Mouse (Mus musculus) E14TG2a.4 (cell line): ENCODE measurements around the gene Rem2.

ENCODE experiments used
- H3K27me3 ChIP-seq: 2 replicates; pipeline ENCODE4 v1.6.1; 2014; ENCODE audit warnings: low read length, control low read depth; ENCODE audit not compliant: insufficient read depth
- H3K36me3 ChIP-seq: 2 replicates; pipeline ENCODE4 v1.6.1; 2014; ENCODE audit warnings: low read length, control low read depth; ENCODE audit not compliant: insufficient read depth
- H3K4me1 ChIP-seq: replicated peaks from 2 replicates; pipeline ENCODE4 v1.6.1; 2014; ENCODE audit warnings: low read depth, low read length, control low read depth
- H3K4me3 ChIP-seq: replicated peaks from 2 replicates; pipeline ENCODE4 v1.5.1; 2014; ENCODE audit warnings: mild to moderate bottlenecking, low read length
- H3K9me3 ChIP-seq: 2 replicates; pipeline ENCODE4 v1.6.1; 2014; ENCODE audit warnings: low read length, control low read depth
- CTCF ChIP-seq: conservative IDR thresholded peaks from 2 replicates; pipeline ENCODE4 v1.5.1; 2014; ENCODE audit warnings: low read length
- NANOG ChIP-seq: IDR thresholded peaks from 2 replicates; pipeline ENCODE4 v1.6.1; 2014; ENCODE audit warnings: borderline replicate concordance, low read length, mixed read lengths
- POU5F1 ChIP-seq: IDR thresholded peaks from 2 replicates; pipeline ENCODE4 v1.6.1; 2014; ENCODE audit warnings: low read length, borderline replicate concordance

Gene Rem2

DNA sequence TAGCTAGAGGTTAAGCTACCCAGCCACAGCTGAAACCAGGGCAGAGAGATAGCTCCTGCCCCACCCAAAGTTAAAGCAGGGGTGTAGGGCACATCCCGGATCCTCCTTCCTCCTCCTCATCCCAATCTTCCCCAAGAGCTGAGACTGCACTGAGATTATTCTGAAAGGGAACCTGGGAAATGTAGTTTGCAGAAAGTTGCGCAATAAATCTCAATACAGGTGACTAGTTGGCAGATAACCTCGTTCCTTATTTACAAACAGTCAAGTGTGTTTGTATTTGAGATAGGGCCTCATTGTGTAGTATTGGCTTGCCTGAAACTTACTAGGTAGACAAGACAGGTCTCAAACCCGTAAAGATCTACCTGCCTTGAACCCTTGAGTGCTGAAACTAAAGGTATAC lies 13.8 kb upstream of the Rem2 start:
- Histone ChIP-seq H3K36me3 (peaks cover 16% of the 10 kb centered on the region), H3K9me3 (no peaks in the 10 kb centered on the region), H3K4me3 (no peak overlapping the region), H3K27me3 (no peaks in the 10 kb centered on the region), H3K4me1 (peaks cover 18% of the 10 kb centered on the region)
- no peak for TF ChIP-seq NANOG

DNA sequence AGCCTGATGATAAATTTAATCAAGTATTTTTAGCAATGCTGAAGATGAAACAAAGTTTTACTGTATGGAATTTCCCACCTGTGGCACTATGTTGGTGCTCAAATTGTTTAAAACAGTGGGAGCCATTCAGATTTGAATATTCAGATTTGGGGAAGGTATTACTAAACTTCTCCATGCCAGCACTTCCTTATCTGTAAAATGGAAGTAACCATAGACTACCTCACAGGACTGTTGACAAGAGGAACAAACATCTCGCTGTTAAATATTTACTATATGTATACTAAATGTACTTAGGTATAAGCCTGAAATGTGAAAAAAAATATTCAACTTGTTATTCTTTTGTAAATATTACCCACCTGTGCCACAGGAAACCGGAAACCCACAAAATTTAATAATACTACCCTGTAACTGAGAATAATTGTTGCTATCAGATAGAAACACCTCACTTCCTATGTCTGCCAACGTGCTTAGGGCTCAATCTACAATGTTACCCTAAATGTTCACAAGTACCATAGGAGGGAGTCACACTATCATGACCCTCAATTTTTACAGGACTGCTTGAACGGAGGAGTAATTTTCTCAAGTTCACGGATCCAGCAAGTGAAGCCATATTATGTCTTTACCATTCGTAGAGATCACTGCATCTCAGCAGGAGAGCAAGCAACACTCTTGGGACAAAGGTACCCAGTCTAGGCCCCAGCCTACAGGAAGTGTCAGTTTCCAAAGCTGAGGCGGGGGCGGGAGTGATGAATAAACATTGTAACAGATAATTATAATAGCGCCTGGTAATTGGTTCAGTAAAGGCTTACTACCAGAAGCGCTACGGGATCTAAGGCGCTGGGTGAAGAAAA lies 12.6 kb upstream of the Rem2 start:
- TF ChIP-seq POU5F1 (no peak), CTCF (no peak), NANOG (no peak)
- H3K36me3 ChIP-seq, result peaks cover 28% of the 10 kb centered on the region
- H3K4me1 ChIP-seq, result peaks cover 30% of the 10 kb centered on the region
- H3K4me3 ChIP-seq, result peak overlapping the region; percentile 96
- H3K9me3 ChIP-seq, result no peaks in the 10 kb centered on the region
- H3K27me3 ChIP-seq, result no peaks in the 10 kb centered on the region

DNA sequence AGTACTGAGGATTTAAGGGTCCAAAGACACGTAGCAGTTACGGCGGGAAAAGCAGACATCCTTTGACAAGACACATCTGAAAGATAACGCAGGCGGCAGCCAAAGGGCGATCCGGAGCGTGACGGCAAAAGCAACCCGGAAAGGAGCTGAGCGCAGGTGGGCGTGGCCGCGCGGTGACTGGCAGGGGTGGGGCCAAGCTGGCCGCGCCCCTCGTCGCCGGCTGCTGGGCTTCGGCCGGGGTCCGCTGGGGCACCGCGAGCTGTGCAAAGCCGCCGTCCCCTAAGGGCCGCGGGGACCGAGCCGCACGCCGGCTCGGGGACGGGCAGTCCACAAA lies 12.0 kb upstream of the Rem2 start, which contains the start of gene Lrp10:
Gene Lrp10 (plus strand): TSS at position 179 of the 334 bp plus-strand sequence.
- Histone ChIP-seq H3K4me3 (peak within 1 kb of the TSS; percentile 96), H3K36me3 (peaks cover 34% of the 10 kb centered on the region), H3K27me3 (no peaks in the 10 kb centered on the region), H3K9me3 (no peaks in the 10 kb centered on the region), H3K4me1 (peaks cover 36% of the 10 kb centered on the region)
- no peak for TF ChIP-seq NANOG
- no peak for TF ChIP-seq POU5F1
- TF ChIP-seq CTCF, result no peak

DNA sequence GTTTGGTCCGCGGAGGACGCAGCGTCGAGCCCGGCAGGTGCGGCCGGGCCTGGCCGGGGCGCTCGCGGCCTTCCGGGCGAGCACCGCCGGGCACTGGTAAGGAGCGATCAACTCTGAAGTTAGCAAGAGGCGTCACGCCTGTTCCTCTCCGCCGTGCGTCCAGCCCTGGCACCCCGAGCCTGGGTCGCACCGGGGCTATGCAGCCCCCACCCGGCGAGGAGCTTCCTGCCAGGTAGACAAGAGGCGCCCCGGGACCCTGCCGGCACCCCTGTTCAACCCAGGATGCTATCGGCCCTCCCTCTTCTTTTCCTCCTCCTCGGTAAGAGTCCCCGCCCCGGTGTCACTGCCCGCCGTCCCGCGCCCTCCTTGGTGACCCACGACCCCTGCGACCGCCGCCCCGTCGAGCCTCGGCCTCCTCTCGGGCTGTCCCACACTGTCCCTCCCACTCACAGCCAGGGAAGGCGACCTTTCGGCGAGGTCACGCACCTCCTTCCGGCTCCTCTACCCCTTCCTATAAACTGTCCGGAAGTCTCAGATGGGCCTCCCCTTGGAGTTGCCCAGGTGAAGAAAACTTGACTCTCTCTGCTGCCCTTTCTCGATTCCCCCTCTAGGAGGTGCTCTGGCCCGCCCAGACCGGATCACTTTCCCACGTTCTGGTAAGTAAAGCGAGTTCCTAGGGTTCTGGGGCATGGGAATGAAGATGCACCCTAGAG lies 11.5 kb upstream of the Rem2 start:
- Histone ChIP-seq H3K4me1 (peaks cover 41% of the 10 kb centered on the region), H3K4me3 (peak overlapping the region; percentile 96), H3K9me3 (no peaks in the 10 kb centered on the region), H3K36me3 (peaks cover 39% of the 10 kb centered on the region), H3K27me3 (no peaks in the 10 kb centered on the region)
- TF ChIP-seq NANOG, result no peak
- no peak for TF ChIP-seq POU5F1
- TF ChIP-seq CTCF, result peak; percentile 56

DNA sequence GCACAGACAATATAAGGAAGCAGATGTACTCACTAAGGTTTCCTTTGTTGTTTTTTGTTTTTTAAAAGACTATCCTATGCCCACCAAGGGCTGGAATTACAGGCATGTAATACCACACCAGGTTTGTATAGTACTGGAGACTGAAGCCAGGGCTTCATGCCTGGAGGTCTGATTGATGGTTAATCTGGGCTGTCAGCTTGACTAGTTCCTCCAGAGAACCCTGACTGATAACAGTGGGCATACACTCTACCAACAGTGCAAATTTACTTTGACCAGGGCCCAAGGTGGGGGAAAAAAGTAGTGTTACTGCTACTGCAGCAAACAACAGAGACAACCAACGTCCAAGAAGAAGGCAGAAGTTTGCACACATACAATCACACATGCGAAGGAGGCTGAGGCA lies 4.4 kb upstream of the Rem2 start:
- no peak overlapping the region for H3K4me3 ChIP-seq
- no peak for TF ChIP-seq NANOG

DNA sequence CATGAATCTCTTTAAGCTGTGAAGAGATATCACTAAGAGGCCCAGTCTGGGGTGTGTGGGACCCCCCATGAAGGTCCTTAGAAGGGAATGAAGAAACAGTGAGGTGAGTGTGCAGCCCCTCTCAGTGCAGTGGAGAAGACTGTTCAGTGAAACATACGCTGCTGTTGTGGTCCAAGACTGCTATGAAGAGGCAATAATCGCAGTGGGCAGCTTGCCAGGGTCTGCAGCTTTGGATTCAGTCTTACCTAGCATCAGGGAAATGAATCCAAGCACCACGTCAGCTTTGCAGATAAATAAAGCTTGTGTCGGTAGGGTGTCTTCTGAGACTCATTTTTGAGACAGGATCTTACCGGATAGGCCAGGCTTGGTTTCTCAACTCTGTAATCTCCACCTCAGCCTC lies 3.2 kb upstream of the Rem2 start:
- TF ChIP-seq POU5F1 (no peak), CTCF (no peak), NANOG (no peak)
- Histone ChIP-seq H3K4me3 (no peak overlapping the region), H3K4me1 (peaks cover 43% of the 10 kb centered on the region), H3K36me3 (peaks cover 32% of the 10 kb centered on the region), H3K9me3 (no peaks in the 10 kb centered on the region), H3K27me3 (peaks cover 30% of the 10 kb centered on the region)

More for the DNA sequence above, 4.4 kb upstream of the Rem2 start:
- H3K27me3 ChIP-seq, result peaks cover 18% of the 10 kb centered on the region
- peaks cover 39% of the 10 kb centered on the region for H3K4me1 ChIP-seq
- peaks cover 44% of the 10 kb centered on the region for H3K36me3 ChIP-seq
- no peaks in the 10 kb centered on the region for H3K9me3 ChIP-seq

DNA sequence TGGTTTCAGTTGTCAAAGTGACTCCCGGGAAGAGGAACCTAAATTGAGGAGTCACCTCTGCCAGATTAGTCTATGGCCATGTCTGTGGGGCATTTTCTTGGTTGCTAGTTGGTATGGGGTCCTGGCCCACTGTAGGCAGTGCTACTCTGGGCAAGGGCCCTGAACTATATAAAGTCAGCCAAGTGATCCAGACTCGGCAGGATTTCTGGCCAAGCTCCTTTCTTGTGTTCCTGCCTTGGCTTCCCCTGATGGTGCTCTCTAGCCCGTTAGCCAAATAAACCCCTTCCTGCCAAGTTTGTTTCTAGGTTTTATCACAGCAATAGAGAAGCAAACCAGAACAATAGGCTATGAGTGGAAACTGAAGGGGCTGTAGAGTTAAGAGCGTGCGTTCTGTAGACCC lies 1.2 kb upstream of the Rem2 start:
- TF ChIP-seq POU5F1 (no peak), NANOG (no peak), CTCF (no peak)
- Histone ChIP-seq H3K4me1 (peaks cover 31% of the 10 kb centered on the region), H3K27me3 (peaks cover 49% of the 10 kb centered on the region), H3K4me3 (no peak overlapping the region), H3K9me3 (no peaks in the 10 kb centered on the region), H3K36me3 (peaks cover 11% of the 10 kb centered on the region)

DNA sequence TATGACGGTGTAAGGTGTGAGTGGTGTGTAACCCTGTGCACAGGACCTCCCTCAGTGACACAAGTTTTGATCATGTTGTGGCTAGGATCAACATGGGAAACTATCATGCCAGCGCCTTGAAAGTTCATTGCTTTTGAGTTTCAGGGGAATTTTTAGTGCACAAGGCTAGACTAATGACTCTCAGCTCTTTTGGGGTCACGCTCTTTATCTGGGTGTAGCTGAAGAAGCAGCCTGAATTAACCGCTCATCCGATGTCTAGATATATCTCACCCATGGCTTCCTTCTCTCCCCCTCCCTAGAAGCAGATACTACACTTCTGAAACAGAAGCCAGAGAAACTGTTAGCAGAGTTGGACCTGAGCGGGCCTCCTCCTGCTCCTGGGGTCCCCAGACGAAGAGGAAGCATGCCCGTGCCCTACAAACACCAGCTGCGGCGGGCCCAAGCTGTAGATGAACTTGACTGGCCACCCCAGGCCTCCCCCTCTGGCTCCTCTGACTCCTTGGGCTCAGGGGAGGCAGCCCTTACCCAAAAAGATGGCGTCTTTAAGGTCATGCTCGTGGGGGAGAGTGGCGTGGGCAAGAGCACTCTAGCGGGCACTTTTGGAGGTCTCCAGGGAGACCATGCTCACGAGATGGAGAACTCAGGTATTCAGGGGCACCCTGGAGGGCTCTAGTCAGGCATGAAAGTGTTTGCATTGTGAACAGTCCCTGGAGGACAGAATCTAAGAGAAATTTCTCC lies 1.4 kb downstream of the Rem2 start:
- H3K4me1 ChIP-seq, result peaks cover 31% of the 10 kb centered on the region
- H3K9me3 ChIP-seq, result no peaks in the 10 kb centered on the region
- no peak overlapping the region for H3K4me3 ChIP-seq
- H3K27me3 ChIP-seq, result peaks cover 68% of the 10 kb centered on the region
- H3K36me3 ChIP-seq, result no peaks in the 10 kb centered on the region
- TF ChIP-seq POU5F1 (no peak), NANOG (no peak), CTCF (no peak)
